Mouse (Mus musculus) midbrain, embryonic 16.5 days (tissue): ENCODE measurements around the gene Nfatc2. TPM values are rescaled to one million over a fixed set of nuclear protein-coding genes. Genes with fewer than 3 reads are reported as not detected.

Experiments
- ATAC-seq: fragments of 200-750 bp; cut with Nextera tagmentation; 2 replicates; pipeline ENCODE4 v1.8.0; 2017; ENCODE audit warnings: moderate TSS enrichment
- H3K27ac ChIP-seq: fragments of 300-500 bp; sonication (generic); 2 replicates; pipeline ENCODE4 v1.5.1; 2014; ENCODE audit warnings: mild to moderate bottlenecking, low read length, mixed read lengths
- H3K27me3 ChIP-seq: fragments of 300-500 bp; sonication (generic); 2 replicates; pipeline ENCODE4 v1.6.1; 2014; ENCODE audit warnings: low read depth, low read length, mixed read lengths; ENCODE audit not compliant: control insufficient read depth, insufficient read depth
- H3K36me3 ChIP-seq: fragments of 300-500 bp; sonication (generic); 2 replicates; pipeline ENCODE4 v1.6.1; 2014; ENCODE audit warnings: mild to moderate bottlenecking, low read length, moderate library complexity, mixed read lengths; ENCODE audit not compliant: control insufficient read depth, insufficient read depth
- H3K4me1 ChIP-seq: fragments of 300-500 bp; sonication (generic); 2 replicates; pipeline ENCODE4 v1.6.1; 2014; ENCODE audit warnings: mild to moderate bottlenecking, low read length, mixed read lengths; ENCODE audit not compliant: control insufficient read depth, insufficient read depth
- H3K4me2 ChIP-seq: fragments of 300-500 bp; sonication (generic); 2 replicates; pipeline ENCODE4 v1.6.1; 2014; ENCODE audit warnings: mild to moderate bottlenecking, low read length, mixed read lengths
- H3K4me3 ChIP-seq: fragments of 300-500 bp; sonication (generic); 2 replicates; pipeline ENCODE4 v1.5.1; 2014; ENCODE audit warnings: low read depth, mild to moderate bottlenecking, low read length, moderate library complexity, mixed read lengths
- H3K9ac ChIP-seq: fragments of 300-500 bp; sonication (generic); 2 replicates; pipeline ENCODE4 v1.6.1; 2014; ENCODE audit warnings: low read depth, low read length, mixed read lengths
- H3K9me3 ChIP-seq: fragments of 300-500 bp; sonication (generic); replicated peaks from 2 replicates; pipeline ENCODE4 v1.6.1; 2014; ENCODE audit warnings: mild to moderate bottlenecking, low read length, mixed read lengths; ENCODE audit not compliant: control insufficient read depth, poor library complexity, severe bottlenecking
- WGBS: fragments of 180-500 bp; shearing (Covaris S2); extraction: QIAGEN DNeasy Blood & Tissue Kit; methylation state at CpG from one replicate; pipeline ENCODE4 v1.1.7; 2014; 5-methylcytosine and 5-hydroxymethylcytosine counted together
- polyA plus RNA-seq: library from polyadenylated mRNA; unstranded; fragments of >200 nt; fragmentation: Nextera tagmentation; extraction: Ambion mirVana; gene quantifications from 2 replicates; pipeline ENCODE4 v1.2.1, GENCODE M21; 2015

Gene Nfatc2
- polyA plus RNA-seq, 1 experiment from 2014 or later, result 4.5 TPM

GRCm38 (mm10) chr2:168586512-168586911, 14.9 kb downstream of the Nfatc2 start:
- no peak for ATAC-seq
- Histone ChIP-seq H3K36me3 (no peaks in the 10 kb centered on the region), H3K9me3 (no peaks in the 10 kb centered on the region), H3K27me3 (peaks cover 24% of the 10 kb centered on the region), H3K9ac (no peak overlapping the region), H3K4me2 (no peak overlapping the region), H3K4me3 (no peak overlapping the region), H3K27ac (no peak overlapping the region), H3K4me1 (peaks cover 26% of the 10 kb centered on the region)
- 84% methylated on average over 12 of the region's 12 CpGs for WGBS

DNA sequence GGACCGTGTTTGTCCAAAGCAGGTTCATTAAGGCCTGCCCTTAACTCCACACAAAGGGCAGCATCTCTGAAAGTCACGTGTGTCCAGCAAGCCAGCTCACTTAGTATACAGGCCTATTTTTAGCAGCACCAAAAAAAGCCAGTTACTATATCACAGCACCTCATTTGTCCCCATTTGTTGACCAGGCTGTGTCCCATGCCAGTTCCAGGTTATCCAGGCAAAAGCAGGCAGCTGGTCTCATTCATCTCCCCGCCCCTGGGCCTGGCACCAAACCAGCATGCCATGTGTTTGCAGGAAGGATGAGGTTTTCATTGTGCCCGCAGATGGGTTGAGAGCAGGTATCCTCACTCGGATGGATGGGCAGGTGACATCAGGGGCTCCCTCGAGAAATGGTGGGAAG, 16.6 kb downstream of the Nfatc2 start:
- 66% methylated on average over 6 of the region's 6 CpGs for WGBS
- Histone ChIP-seq H3K9me3 (no peaks in the 10 kb centered on the region), H3K9ac (no peak overlapping the region), H3K4me3 (no peak overlapping the region), H3K4me2 (no peak overlapping the region), H3K27me3 (peaks cover 8% of the 10 kb centered on the region), H3K36me3 (no peaks in the 10 kb centered on the region), H3K4me1 (peaks cover 24% of the 10 kb centered on the region), H3K27ac (no peak overlapping the region)
- ATAC-seq, result no peak

DNA sequence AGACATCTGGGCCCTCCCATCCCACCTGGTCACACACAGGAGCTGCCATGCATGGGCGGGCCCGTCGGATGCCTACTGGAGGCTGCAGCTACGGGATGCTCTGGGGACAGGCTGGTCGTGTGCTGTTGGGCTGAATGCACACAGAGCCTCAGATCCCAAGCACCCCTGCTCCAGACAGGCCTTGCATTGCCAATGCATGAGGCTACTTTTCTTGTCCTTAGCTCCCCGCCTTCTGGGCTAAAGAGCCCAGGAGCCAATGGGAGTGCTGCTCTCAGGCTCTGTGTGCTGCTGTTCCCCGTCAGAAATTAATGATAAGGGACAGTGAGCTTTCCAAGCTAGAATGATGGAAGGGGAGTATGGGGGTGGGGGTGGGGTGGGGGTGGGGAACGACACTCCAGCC, 17.0 kb downstream of the Nfatc2 start:
- Histone ChIP-seq H3K27me3 (peaks cover 4% of the 10 kb centered on the region; the same call in 1 of the 2 replicates), H3K4me2 (no peak overlapping the region), H3K9me3 (no peaks in the 10 kb centered on the region), H3K4me3 (no peak overlapping the region), H3K27ac (no peak overlapping the region), H3K36me3 (no peaks in the 10 kb centered on the region), H3K4me1 (peaks cover 21% of the 10 kb centered on the region), H3K9ac (no peak overlapping the region)
- WGBS, result 62% methylated on average over 8 of the region's 8 CpGs
- no peak for ATAC-seq

DNA sequence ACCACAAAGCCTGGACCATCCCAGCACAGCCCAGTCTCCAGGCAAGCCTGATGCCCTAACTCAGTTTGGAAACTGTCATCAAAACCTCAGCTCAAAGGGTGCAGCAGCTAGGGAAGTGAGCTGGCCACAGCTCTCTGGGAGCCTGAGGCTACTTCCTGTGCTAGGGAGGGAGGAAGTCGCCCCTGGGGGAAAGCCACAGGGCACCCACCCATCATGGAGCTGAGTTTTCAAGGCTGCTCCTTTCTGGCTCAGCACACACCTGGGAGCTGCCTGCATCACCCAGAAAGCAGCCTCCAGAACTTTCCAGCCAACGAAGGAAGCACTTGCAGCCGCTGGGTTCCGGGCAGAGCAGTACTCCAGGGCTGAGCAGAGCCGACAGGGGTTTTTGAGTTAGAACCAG, 18.4 kb downstream of the Nfatc2 start:
- Histone ChIP-seq H3K9me3 (no peaks in the 10 kb centered on the region), H3K4me2 (no peak overlapping the region), H3K9ac (no peak overlapping the region), H3K4me3 (no peak overlapping the region), H3K36me3 (no peaks in the 10 kb centered on the region), H3K27ac (no peak overlapping the region), H3K27me3 (no peaks in the 10 kb centered on the region), H3K4me1 (peaks cover 10% of the 10 kb centered on the region)
- WGBS, result 78% methylated on average over 5 of the region's 5 CpGs
- ATAC-seq, result no peak

- Histone ChIP-seq H3K9me3 (no peaks in the 10 kb centered on the region), H3K4me1 (peaks cover 10% of the 10 kb centered on the region), H3K4me2 (no peak overlapping the region), H3K4me3 (no peak overlapping the region), H3K27ac (no peak overlapping the region), H3K27me3 (no peaks in the 10 kb centered on the region), H3K9ac (no peak overlapping the region), H3K36me3 (no peaks in the 10 kb centered on the region)
- 23% methylated on average over 6 of the region's 6 CpGs for WGBS
- ATAC-seq, result no peak
These were observed 20.1 kb downstream of the Nfatc2 start for GRCm38 (mm10) chr2:168581207-168581854.

DNA sequence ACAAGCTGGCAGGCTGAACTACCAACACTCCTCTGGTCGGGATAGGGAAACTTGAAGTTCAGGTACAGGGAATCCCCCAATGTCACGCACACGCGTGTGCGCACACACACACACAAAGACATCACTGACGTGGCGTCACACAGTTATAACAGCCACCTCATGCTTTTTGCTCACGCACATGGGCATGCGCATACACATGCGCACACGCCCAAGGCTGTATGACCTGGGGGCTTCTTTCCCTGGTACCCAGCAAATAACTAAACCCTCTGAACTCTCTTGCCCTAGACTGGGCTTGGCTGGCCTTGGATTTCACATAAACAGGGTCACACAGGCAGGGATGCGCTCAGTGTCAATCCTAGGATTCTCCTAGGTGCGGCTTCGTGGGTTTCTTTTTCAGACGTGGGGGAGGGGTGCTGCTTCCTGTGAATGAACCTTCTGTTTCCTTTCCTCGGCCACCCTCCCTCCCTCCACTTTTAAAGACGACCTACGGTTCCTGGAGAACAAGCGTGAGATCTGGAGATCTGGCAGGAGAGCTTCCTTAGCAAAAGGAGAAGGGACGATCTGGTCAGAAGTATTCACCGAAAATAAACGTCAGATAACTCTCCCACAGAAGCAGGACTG, 21.1 kb downstream of the Nfatc2 start:
- no peaks in the 10 kb centered on the region for H3K36me3 ChIP-seq
- peaks cover 10% of the 10 kb centered on the region for H3K4me1 ChIP-seq
- H3K4me2 ChIP-seq, result no peak overlapping the region
- no peak for ATAC-seq
- H3K9me3 ChIP-seq, result no peaks in the 10 kb centered on the region
- H3K4me3 ChIP-seq, result no peak overlapping the region
- 56% methylated on average over 22 of the region's 22 CpGs for WGBS
- H3K27ac ChIP-seq, result no peak overlapping the region
- H3K9ac ChIP-seq, result no peak overlapping the region
- H3K27me3 ChIP-seq, result no peaks in the 10 kb centered on the region

DNA sequence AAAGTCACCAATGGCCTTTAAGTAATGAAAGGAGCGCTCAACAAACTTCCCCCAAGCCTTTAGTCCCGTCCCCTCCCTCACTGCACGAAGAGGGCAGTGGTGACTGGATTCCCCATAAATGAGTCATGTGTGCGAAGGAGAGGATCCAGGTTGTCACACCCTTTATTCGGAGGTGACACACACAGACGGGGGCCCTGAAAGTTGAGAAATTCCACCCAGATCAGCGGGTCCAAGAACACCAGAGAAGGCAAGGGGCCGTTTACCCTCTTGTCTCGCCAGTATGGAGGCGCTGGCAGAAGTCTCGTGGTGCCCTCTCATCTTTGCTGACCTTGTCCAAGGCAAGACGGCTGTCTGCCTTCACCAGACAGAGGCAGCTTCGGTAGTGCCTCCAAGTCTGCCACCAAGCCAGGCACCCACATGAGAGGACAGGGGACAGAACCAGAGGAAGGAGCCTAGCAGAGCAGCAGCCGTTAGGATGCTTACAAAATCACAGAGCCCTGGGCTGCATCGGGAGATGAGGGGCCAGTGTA, 21.8 kb downstream of the Nfatc2 start:
- no peak for ATAC-seq
- no peaks in the 10 kb centered on the region for H3K36me3 ChIP-seq
- H3K9me3 ChIP-seq, result no peaks in the 10 kb centered on the region
- H3K9ac ChIP-seq, result no peak overlapping the region
- 86% methylated on average over 15 of the region's 15 CpGs for WGBS
- H3K4me1 ChIP-seq, result peaks cover 8% of the 10 kb centered on the region
- no peak overlapping the region for H3K4me3 ChIP-seq
- H3K27ac ChIP-seq, result no peak overlapping the region
- H3K4me2 ChIP-seq, result no peak overlapping the region
- no peaks in the 10 kb centered on the region for H3K27me3 ChIP-seq

DNA sequence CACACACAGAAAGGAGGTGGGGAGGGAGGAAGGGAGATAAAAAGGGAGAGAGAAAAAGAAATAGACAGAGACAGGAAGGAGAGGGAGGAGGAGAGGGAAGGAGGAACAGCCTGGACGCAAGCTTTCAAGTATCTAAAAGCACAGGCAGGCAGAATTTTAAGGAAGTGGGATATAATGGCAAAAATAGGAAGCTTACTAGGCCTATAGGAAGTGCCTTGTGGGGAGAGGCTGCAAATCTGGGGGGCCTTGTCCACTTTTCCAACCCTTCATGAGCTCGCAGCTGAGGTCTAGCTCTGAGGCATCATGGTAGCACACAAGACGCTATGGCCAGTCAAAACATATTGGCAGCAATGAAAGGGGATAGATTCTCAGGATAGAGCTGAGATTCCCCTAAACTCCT, 22.3 kb downstream of the Nfatc2 start:
- Histone ChIP-seq H3K9ac (no peak overlapping the region), H3K9me3 (no peaks in the 10 kb centered on the region), H3K4me2 (no peak overlapping the region), H3K36me3 (no peaks in the 10 kb centered on the region), H3K27me3 (no peaks in the 10 kb centered on the region), H3K27ac (no peak overlapping the region), H3K4me1 (peaks cover 6% of the 10 kb centered on the region), H3K4me3 (no peak overlapping the region)
- 90% methylated on average over 3 of the region's 3 CpGs for WGBS
- no peak for ATAC-seq

- Histone ChIP-seq H3K4me3 (no peak overlapping the region), H3K4me1 (peaks cover 6% of the 10 kb centered on the region), H3K27ac (no peak overlapping the region), H3K27me3 (no peaks in the 10 kb centered on the region), H3K36me3 (no peaks in the 10 kb centered on the region), H3K9me3 (no peaks in the 10 kb centered on the region), H3K9ac (no peak overlapping the region), H3K4me2 (no peak overlapping the region)
- WGBS, result 59% methylated on average over 9 of the region's 9 CpGs
- no peak for ATAC-seq
These were observed 23.3 kb downstream of the Nfatc2 start for GRCm38 (mm10) chr2:168578132-168578531.
